Mouse (Mus musculus): Measurements from ENCODE around the gene Foxp1. TPM values are rescaled to one million over a fixed set of nuclear protein-coding genes. Genes with fewer than 3 reads are reported as not detected.

The Foxp1 gene
- total RNA-seq, 1 experiment from 2014 or later = 110 TPM

DNA sequence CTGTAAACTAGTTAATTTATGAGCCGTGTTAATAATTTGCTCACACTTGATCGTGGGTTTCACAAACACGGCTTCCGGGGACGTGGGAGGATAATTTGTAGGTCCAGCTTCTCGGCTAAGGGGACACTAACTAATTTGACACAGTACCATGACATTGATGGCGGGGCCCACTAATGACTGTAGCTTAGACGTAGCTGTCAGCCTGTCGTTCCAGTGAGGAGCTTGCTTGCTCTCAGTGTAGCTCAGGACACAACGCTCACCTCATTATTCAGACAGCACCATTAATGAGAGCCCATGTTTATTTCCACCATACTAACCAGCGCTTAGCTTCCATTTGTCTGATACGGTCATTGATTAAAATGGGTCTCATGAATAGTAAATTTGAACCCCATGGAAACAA, 212.0 kb downstream of the Foxp1 start:
- ATAC-seq (replicated peaks in 1 of 2; ENCODE audit: insufficient read depth in 1 of 2, low FRiP score in 2 of 2, low TSS enrichment in 1 of 2, low read depth in 1 of 2, poor library complexity in 2 of 2, severe bottlenecking in 2 of 2) = no peak

DNA sequence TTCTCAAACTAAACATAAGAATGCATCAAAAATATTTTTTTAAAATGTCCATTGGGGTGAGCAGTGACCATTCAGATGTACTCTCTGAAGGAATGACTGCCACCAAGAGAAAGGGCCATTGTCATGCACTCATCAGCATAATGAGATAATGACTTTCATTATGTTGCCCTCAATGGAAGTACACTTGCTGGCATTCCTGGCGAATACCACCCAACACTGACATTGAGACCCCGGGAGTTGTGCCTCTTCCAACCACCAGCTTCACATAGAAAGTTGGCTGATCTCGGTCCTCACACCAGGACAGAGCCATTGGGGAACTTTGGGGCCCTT, 212.4 kb downstream of the Foxp1 start:
- no peak for ATAC-seq (replicated peaks in 1 of 2; ENCODE audit: insufficient read depth in 1 of 2, low FRiP score in 2 of 2, low TSS enrichment in 1 of 2, low read depth in 1 of 2, poor library complexity in 2 of 2, severe bottlenecking in 2 of 2)

DNA sequence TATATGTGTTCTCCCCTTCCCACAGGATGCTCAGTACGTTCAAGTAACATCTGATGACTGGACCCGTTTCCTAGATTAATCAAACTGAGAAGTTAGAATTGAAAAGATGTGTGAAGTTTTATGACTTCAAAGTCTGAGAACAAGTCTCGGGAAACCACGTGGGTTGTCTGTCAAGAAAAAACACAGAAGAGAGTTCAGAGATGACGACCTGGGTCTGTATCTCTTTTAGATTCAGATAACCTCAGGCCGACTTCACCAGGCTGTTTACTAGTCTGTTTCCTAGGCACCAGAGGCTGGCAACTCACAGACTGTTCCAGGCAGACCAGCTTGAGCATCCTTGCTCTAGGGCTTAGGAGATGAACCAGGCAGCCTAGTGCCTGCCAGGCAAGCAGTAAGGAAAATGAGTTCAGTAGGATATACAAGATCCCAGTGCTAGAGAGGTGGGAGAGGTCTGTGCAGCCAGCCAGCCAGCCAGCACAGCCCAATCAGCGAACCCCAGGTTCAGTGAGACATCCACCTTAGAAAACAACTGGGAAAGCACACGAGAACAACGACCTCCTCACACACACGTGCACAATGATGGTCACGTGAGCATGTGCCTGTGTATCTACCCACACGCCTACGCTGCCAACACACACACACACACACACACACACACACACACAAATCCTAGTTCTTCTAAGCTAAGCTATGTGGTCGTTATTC, 212.9 kb downstream of the Foxp1 start:
- ATAC-seq (replicated peaks in 1 of 2; ENCODE audit: insufficient read depth in 1 of 2, low FRiP score in 2 of 2, low TSS enrichment in 1 of 2, low read depth in 1 of 2, poor library complexity in 2 of 2, severe bottlenecking in 2 of 2) = no peak

DNA sequence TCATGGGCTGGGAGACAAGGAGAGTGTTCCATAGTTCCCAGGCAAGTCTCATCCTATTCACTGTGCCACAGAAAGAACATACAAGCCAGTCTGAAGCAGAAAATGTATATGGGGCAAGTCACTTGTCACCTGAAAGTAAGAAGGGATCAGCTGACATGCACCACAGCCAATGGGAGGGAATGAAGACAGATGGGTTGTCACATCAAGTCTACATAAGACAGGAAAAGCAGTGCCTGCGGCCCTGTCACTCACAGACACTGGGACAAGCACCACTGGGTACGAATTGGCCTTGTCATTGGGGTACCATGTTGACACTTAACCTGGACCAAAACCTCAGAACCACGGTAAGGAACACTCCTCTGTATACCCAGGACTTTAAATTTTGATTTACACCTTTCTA, 216.8 kb downstream of the Foxp1 start:
- ATAC-seq (replicated peaks in 1 of 2; ENCODE audit: insufficient read depth in 1 of 2, low FRiP score in 2 of 2, low TSS enrichment in 1 of 2, low read depth in 1 of 2, poor library complexity in 2 of 2, severe bottlenecking in 2 of 2) = no peak

DNA sequence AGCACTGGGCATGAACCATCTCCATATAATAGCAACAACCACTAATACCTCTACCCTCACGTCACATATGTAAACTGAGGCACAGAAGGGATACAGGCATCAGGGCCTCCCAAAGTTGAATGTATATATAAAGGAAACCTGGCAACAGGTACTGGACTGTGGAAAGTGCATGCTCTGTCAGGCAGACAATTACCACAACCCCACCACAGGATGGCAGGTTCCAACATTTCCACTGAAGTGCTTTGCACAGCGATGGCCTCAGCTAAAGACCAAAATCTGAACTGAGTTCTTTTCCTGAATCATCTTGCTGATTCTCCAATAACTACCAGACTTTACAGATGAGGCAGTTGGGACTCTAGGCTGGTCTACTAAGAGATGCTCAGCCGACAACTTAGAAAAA, 217.3 kb downstream of the Foxp1 start:
- ATAC-seq (replicated peaks in 1 of 2; ENCODE audit: insufficient read depth in 1 of 2, low FRiP score in 2 of 2, low TSS enrichment in 1 of 2, low read depth in 1 of 2, poor library complexity in 2 of 2, severe bottlenecking in 2 of 2) = no peak

DNA sequence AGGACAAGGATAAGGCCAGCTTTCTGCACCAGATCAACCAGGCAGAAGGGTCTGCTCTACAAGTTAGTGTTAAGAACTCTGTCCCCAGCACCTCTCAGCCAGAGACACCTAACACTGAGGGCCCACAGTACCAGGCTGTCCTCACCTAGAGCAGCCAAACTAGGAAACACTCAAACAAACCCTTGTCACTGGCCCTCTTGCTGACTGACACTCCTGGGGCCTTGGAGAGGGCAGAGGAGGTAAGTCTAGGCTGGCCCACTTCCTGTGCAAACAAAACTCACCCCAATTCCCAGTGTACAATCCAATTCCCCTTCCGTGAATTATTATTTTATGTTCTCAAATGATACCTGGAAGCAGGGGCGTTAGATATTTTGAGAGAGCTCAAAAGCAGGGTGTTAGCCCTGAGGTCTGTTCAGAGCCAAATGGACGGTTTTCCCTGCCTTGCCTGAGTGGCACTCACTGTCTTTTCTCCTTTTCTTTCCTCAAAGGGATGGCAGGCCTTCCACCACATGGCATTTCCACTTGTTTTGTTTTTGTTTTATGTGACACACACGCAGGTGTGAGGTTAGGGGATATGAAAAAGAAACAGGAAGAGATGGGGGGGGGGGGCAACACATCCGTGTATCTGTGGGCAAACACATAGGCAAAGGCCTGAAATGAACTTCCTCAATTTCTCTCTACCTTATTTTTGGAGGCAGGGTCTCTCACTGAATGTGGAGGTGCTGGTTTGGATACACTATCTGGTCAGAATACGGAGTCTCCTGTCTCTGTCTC, 219.7 kb downstream of the Foxp1 start:
- ATAC-seq (replicated peaks in 1 of 2; ENCODE audit: insufficient read depth in 1 of 2, low FRiP score in 2 of 2, low TSS enrichment in 1 of 2, low read depth in 1 of 2, poor library complexity in 2 of 2, severe bottlenecking in 2 of 2) = peak; percentile 25 to 37; a peak in 2 of 4 replicates

DNA sequence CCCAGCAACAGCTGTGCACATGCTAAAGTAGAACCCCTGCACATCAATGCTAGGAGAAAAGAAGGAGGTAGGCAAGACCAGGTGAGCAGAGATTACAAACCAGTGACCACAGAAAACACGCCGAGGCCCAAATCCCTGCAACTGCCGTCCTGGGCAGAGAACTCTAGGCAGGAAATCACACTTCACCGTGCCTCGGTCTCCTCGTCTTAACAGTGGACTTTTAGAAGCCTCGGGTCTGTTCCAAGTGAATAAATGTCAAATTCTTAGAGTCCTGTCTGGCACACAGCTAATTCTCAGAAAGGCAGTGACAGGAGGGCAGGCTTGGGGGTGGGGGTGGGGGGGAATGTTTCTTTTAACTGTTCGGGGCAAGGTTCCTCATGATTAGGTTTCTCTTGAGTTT, 220.6 kb downstream of the Foxp1 start:
- no peak for ATAC-seq (replicated peaks in 1 of 2; ENCODE audit: insufficient read depth in 1 of 2, low FRiP score in 2 of 2, low TSS enrichment in 1 of 2, low read depth in 1 of 2, poor library complexity in 2 of 2, severe bottlenecking in 2 of 2)

DNA sequence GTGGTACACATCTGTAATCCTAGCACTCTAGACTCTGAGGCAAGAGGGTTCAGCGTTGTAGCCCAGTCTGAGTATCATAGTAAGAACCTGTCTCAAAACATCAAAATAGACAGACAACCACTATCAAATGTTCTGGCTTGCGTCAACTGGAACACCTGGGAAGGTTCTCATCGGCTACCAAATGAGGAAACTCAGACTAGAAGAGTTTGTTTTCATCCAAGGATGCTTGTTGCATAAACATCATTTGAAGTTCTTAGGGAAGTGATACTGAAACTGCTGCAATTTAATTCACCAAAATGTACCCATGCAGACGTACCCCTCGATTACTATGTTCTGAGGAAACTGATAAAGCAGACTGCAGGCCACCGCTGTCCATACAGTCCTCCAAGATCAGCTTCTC, 222.3 kb downstream of the Foxp1 start:
- ATAC-seq (replicated peaks in 1 of 2; ENCODE audit: insufficient read depth in 1 of 2, low FRiP score in 2 of 2, low TSS enrichment in 1 of 2, low read depth in 1 of 2, poor library complexity in 2 of 2, severe bottlenecking in 2 of 2) = no peak

DNA sequence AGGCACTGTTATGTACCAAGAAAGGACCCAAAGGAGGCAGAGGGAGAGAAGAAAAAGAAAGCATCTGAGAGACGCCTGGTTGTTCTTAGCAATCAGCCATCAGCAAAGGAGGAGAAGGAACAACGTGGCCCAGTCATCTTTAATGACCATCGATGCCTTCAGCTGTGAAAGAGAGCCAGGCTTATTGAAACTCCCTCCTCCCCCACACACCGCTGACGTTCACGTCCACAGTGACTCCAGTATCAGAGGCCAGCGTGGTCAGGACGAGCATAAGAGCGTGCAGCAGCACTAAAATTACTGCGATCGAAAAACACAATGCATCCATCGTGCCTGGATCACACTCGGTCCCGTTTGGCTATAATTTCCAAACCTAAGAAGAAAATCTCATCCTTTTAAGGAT, 223.3 kb downstream of the Foxp1 start:
- no peak for ATAC-seq (replicated peaks in 1 of 2; ENCODE audit: insufficient read depth in 1 of 2, low FRiP score in 2 of 2, low TSS enrichment in 1 of 2, low read depth in 1 of 2, poor library complexity in 2 of 2, severe bottlenecking in 2 of 2)

DNA sequence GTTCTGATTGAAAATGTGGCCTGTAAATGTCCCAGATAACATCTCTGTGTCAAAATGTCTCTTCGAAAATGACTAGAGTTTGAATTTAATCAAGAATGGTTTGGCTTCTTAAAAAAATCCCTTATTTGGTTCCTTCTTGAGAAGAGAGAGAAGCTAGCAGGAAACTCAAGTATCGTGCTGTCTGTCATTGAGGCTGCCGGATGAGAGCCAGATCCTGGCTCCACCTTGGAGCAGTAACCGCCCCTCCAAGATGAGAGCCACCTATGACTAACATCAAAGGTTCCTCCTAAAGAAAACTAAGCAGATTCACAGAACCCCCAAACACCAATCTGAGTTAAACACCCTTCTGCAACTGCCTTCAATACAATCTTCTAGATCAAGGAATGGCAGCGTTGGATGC, 225.0 kb downstream of the Foxp1 start:
- ATAC-seq (replicated peaks in 1 of 2; ENCODE audit: insufficient read depth in 1 of 2, low FRiP score in 2 of 2, low TSS enrichment in 1 of 2, low read depth in 1 of 2, poor library complexity in 2 of 2, severe bottlenecking in 2 of 2) = no peak

DNA sequence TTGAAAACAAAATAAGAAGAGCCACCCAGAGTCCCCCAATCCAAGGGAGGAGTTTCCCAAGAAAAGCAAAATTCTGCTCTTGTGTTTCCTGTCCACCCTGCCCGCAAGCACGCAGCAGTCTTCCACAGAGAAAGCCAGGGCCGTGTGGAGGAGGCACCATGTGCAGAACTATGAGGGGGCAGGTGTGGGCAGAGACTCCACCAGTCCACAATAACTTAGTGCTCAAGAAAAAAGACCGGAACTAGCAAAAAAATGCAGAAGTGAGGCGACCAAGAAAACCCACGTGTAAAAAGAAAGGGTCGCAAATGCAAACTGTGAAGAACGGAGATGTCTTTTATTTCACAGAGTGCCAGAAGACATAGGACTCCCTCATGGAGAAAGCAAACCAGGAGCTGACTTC, 227.0 kb downstream of the Foxp1 start:
- peak; percentile 79 to 85 for ATAC-seq (replicated peaks in 1 of 2; ENCODE audit: insufficient read depth in 1 of 2, low FRiP score in 2 of 2, low TSS enrichment in 1 of 2, low read depth in 1 of 2, poor library complexity in 2 of 2, severe bottlenecking in 2 of 2)

DNA sequence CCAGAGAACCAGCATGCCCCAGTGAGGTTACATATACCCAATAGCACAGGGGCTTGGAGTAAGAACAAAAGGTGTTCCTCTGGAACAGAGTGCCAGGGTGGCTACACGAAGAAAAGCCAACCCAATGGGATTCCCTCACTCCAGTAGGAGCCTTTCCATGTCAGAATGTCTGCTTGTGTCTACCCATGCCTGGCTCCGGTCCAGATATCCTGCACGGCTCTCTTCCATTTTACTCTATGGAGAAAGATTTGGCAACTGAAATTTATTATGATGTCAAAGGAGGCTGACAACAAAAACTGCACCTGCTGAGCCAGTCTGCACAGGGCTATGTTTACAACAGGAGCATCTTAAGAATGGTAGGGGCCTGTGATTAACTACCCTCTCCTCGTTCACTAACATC, 233.3 kb downstream of the Foxp1 start:
- no peak for ATAC-seq (replicated peaks in 1 of 2; ENCODE audit: insufficient read depth in 1 of 2, low FRiP score in 2 of 2, low TSS enrichment in 1 of 2, low read depth in 1 of 2, poor library complexity in 2 of 2, severe bottlenecking in 2 of 2)

DNA sequence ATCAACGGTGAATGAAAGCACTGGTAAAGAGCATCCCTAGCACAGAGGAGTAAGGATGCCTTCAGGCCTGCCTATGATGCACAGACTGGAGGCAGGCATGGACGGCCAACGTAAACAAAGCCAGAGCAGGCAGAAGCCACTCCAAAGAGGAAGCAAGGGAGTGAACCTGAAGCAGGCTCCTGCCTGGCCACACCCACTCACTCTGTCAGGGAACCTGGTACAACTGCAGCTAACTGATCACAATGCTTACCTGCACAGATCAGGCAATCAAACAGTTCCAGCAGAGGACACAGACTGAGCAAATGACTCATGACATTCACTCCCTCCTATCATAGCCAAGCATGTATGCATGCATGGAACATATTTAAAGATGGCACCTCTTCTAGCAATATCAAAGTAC, 237.5 kb downstream of the Foxp1 start:
- ATAC-seq (replicated peaks in 1 of 2; ENCODE audit: insufficient read depth in 1 of 2, low FRiP score in 2 of 2, low TSS enrichment in 1 of 2, low read depth in 1 of 2, poor library complexity in 2 of 2, severe bottlenecking in 2 of 2) = no peak

DNA sequence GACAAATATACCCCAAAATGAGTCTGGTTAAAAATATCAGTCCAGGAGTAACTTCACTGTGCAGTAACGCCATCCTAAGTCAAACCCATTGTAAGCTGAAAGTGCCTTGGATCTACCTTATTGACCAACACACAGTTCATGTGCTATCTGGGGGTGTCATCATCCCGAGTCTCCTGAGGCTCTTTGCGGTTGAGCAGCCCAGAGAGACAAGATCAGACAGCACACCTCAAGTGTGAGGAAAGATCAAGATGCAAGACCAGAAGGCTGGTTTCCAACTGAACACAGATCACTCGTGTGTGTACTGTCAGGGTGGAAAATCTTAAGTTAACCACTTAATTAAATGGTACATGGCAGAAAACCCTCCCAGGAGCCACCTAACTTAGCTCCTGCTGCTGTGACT, 238.5 kb downstream of the Foxp1 start:
- peak in 1 of 2 experiments; percentile 18; a peak in 1 of 4 replicates for ATAC-seq (replicated peaks in 1 of 2; ENCODE audit: insufficient read depth in 1 of 2, low FRiP score in 2 of 2, low TSS enrichment in 1 of 2, low read depth in 1 of 2, poor library complexity in 2 of 2, severe bottlenecking in 2 of 2)

DNA sequence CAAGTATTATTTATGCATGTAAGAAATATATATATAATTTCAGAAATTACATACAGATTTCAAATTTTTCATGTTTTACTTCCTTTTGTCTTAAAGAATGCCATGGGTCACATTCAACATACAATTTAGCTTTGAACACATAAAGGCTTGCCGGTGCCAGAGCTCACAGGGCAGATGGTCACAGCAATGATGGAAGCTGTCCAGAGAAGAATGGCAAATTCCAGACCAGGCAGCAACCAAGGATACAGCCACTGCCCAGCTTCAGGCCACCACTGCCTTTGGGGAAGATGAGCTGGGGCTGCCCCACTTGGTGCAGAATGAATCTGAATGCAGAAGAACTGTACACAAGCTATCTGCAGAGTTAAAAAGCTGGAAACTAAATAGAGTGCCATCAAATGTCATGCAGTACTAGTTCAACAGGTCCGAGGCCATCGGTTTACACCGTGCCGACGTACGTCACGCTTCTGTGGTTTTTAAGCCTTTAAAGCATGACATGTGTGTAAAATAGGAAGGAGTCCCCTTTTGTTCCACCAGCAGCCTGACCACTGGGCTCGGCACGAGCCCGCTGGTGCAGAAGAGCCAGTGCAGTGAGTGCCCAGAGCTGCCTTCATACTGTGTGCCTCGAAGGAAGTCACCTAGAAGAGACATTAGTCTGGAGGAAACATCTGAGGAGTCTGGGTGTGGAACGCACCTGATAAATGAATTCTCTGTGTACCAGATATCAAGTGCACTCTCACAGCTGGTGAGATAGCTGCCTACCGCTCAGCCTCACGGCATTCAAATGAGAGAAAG, 239.5 kb downstream of the Foxp1 start:
- peak; percentile 66 to 70 for ATAC-seq (replicated peaks in 1 of 2; ENCODE audit: insufficient read depth in 1 of 2, low FRiP score in 2 of 2, low TSS enrichment in 1 of 2, low read depth in 1 of 2, poor library complexity in 2 of 2, severe bottlenecking in 2 of 2)

DNA sequence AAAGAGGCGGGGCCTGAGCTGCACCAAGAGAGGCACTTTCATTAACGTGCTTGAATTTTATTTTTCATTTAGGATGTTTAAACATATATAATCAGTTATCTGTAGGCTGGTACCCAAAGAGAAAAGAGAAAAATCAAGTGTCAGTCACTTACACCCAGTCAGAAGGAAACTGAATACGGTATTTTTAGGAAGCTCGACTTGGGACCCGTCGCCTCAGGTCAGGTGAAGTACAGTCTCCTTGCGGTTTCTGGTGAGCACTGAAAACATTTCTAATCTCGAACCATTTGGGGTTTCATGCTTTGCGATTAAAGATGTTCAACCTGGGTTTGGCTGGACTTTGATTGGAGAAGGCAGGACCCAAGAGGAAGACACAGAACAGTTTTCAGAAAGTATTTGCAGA, 241.1 kb downstream of the Foxp1 start:
- no peak for ATAC-seq (replicated peaks in 1 of 2; ENCODE audit: insufficient read depth in 1 of 2, low FRiP score in 2 of 2, low TSS enrichment in 1 of 2, low read depth in 1 of 2, poor library complexity in 2 of 2, severe bottlenecking in 2 of 2)

DNA sequence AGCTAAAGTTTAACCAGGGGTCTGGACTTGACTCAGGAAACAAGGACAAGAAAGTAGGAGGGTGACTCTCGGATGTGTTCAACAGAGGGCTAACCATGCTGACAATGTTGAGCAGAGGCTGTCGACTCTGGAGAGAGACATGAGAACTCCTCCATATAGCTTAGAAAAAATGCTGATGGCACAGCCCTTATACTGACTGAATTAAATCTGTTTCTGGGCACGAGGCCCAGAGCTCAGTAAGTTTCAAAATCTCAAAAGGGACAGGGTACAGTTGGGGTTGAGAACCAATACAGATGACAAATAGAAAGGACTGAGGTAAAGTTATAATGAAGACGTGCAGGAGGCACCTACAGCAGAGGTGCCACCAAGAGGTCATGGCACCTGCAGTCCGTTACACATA, 241.9 kb downstream of the Foxp1 start:
- ATAC-seq (replicated peaks in 1 of 2; ENCODE audit: insufficient read depth in 1 of 2, low FRiP score in 2 of 2, low TSS enrichment in 1 of 2, low read depth in 1 of 2, poor library complexity in 2 of 2, severe bottlenecking in 2 of 2) = no peak

DNA sequence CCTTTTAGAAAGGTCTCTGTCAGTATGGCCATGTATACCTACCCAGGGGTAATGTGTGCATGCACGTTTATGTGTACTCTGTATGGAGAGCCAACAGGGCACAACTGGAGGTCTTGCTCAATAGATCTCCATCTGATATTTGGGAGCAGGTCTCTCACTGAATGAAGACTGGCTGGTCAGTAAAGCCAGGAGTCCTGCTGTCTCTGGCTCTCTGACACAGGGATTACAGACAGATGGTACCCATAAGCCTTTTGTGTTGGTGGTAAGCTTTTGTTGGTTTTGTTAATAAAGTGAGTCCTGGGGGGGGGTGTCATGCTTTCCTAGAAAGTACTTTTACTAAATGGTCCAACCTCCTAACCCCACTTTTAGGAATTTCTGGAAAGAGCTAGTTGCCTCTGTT, 245.3 kb downstream of the Foxp1 start:
- no peak for ATAC-seq (replicated peaks in 1 of 2; ENCODE audit: insufficient read depth in 1 of 2, low FRiP score in 2 of 2, low TSS enrichment in 1 of 2, low read depth in 1 of 2, poor library complexity in 2 of 2, severe bottlenecking in 2 of 2)

All from hematopoietic stem cell, adult 5-6 weeks (primary cell).